Mouse (Mus musculus) MEL (cell line): ENCODE measurements at regions not wholly inside any gene's neighbourhood (a gene's known extent, or its start where the extent isn't known, plus 50 kb on each side); places are given as distances from the start of the nearest gene placed in this dataset.

ENCODE experiments used
- DNase-seq: peaks from one replicate; pipeline ENCODE4 v3.0.0; 2011; ENCODE audit warnings: low read depth, low spot score
- H3K27ac ChIP-seq: 2 replicates; pipeline ENCODE4 v1.5.1; 2012; ENCODE audit warnings: low read depth, mild to moderate bottlenecking, control low read depth, low read length, moderate library complexity; ENCODE audit not compliant: control insufficient read depth
- H3K27me3 ChIP-seq, 2 experiments: fragments of 150-350 bp in 1 of 2; sonication (generic) in 1 of 2; 2 replicates each; pipeline ENCODE4 v1.6.1; 2012; ENCODE audit warnings: low read length in 2 of 2, mild to moderate bottlenecking in 2 of 2, improper control_type of control experiment in 1 of 2, moderate library complexity in 1 of 2; ENCODE audit not compliant: insufficient read depth in 2 of 2, control insufficient read depth in 1 of 2
- H3K36me3 ChIP-seq, 2 experiments: 2 replicates each; pipeline ENCODE4 v1.6.1; 2012 to 2014; ENCODE audit warnings: low read length in 2 of 2, improper control_type of control experiment in 1 of 2, inconsistent platforms in 1 of 2, mild to moderate bottlenecking in 1 of 2; ENCODE audit not compliant: insufficient read depth in 2 of 2, control insufficient read depth in 1 of 2
- H3K4me1 ChIP-seq, 2 experiments: fragments of 150-350 bp in 1 of 2; sonication (generic) in 1 of 2; 2 replicates each; pipeline ENCODE4 v1.6.1; 2012; ENCODE audit warnings: low read length in 2 of 2, improper control_type of control experiment in 1 of 2, mild to moderate bottlenecking in 1 of 2; ENCODE audit not compliant: insufficient read depth in 2 of 2, control insufficient read depth in 1 of 2
- H3K4me3 ChIP-seq, 2 experiments: fragments of 150-350 bp in 1 of 2; sonication (generic) in 1 of 2; 2 replicates each; pipeline ENCODE4 v1.5.1; 2012; ENCODE audit warnings: low read depth in 2 of 2, low read length in 2 of 2, mild to moderate bottlenecking in 2 of 2, moderate library complexity in 2 of 2, control low read depth in 1 of 2, improper control_type of control experiment in 1 of 2; ENCODE audit not compliant: control insufficient read depth in 1 of 2, insufficient read depth in 1 of 2
- H3K79me2 ChIP-seq: 2 replicates; pipeline ENCODE4 v1.6.1; 2012; ENCODE audit warnings: mild to moderate bottlenecking, low read length, moderate library complexity; ENCODE audit not compliant: control insufficient read depth, poor library complexity, insufficient read depth
- H3K9ac ChIP-seq: 2 replicates; pipeline ENCODE4 v1.6.1; 2012; ENCODE audit warnings: low read depth, mild to moderate bottlenecking, control low read depth, low read length, moderate library complexity; ENCODE audit not compliant: control insufficient read depth, poor library complexity, severe bottlenecking
- H3K9me3 ChIP-seq: fragments of 150-350 bp; sonication (generic); replicated peaks from 2 replicates; pipeline ENCODE4 v1.6.1; 2012; ENCODE audit warnings: mild to moderate bottlenecking, low read length, improper control_type of control experiment, moderate library complexity; ENCODE audit not compliant: insufficient read depth
- CHD1 ChIP-seq: IDR thresholded peaks from 2 replicates; pipeline ENCODE4 v1.6.1; 2012; ENCODE audit warnings: low read depth, mild to moderate bottlenecking, inconsistent platforms, low read length, improper control_type of control experiment
- CHD2 ChIP-seq: IDR thresholded peaks from 2 replicates; pipeline ENCODE4 v1.6.1; 2011; ENCODE audit warnings: low read length, improper control_type of control experiment
- CTCF ChIP-seq, 3 experiments: IDR thresholded peaks in 2 of 3; conservative IDR thresholded peaks in 1 of 3; 2 replicates each; pipeline ENCODE4 v1.5.1; 2011 to 2012; ENCODE audit warnings: low read length in 3 of 3, low read depth in 2 of 3, mild to moderate bottlenecking in 2 of 3, improper control_type of control experiment in 1 of 3, inconsistent platforms in 1 of 3, mixed read lengths in 1 of 3, moderate library complexity in 1 of 3; ENCODE audit not compliant: control insufficient read depth in 1 of 3, insufficient read depth in 1 of 3, poor library complexity in 1 of 3, severe bottlenecking in 1 of 3
- E2F4 ChIP-seq: IDR thresholded peaks from 2 replicates; pipeline ENCODE4 v1.6.1; 2011; ENCODE audit warnings: low read depth, low read length, improper control_type of control experiment, borderline replicate concordance
- ELF1 ChIP-seq: IDR thresholded peaks from 2 replicates; pipeline ENCODE4 v1.6.1; 2014; ENCODE audit warnings: low read depth, mild to moderate bottlenecking, inconsistent platforms, low read length, improper control_type of control experiment, moderate library complexity
- GABPA ChIP-seq: IDR thresholded peaks from 2 replicates; pipeline ENCODE4 v1.6.1; 2012; ENCODE audit warnings: low read depth, mild to moderate bottlenecking, inconsistent platforms, low read length, improper control_type of control experiment, moderate library complexity
- HCFC1 ChIP-seq: IDR thresholded peaks from 2 replicates; pipeline ENCODE4 v1.6.1; 2012; ENCODE audit warnings: low read depth, mild to moderate bottlenecking, inconsistent platforms, low read length, improper control_type of control experiment, moderate library complexity
- JUND ChIP-seq: IDR thresholded peaks from 2 replicates; pipeline ENCODE4 v1.6.1; 2011; ENCODE audit warnings: low read depth, mild to moderate bottlenecking, improper control_type of control experiment, low read length
- KAT2A ChIP-seq: conservative IDR thresholded peaks from 2 replicates; pipeline ENCODE4 v1.6.1; 2012; ENCODE audit warnings: low read depth, low read length, improper control_type of control experiment, inconsistent platforms
- MAFK ChIP-seq: IDR thresholded peaks from 2 replicates; pipeline ENCODE4 v1.6.1; 2011; ENCODE audit warnings: low read depth, mild to moderate bottlenecking, low read length, improper control_type of control experiment, borderline replicate concordance
- MAX ChIP-seq: IDR thresholded peaks from 2 replicates; pipeline ENCODE4 v1.6.1; 2011; ENCODE audit warnings: low read length, improper control_type of control experiment
- MAZ ChIP-seq: IDR thresholded peaks from 2 replicates; pipeline ENCODE4 v1.6.1; 2012; ENCODE audit warnings: low read depth, mild to moderate bottlenecking, inconsistent platforms, low read length, improper control_type of control experiment
- MYC ChIP-seq: IDR thresholded peaks from 2 replicates; pipeline ENCODE4 v1.6.1; 2011; ENCODE audit warnings: low read depth, mild to moderate bottlenecking, low read length, improper control_type of control experiment, moderate library complexity
- NELFE ChIP-seq: IDR thresholded peaks from 2 replicates; pipeline ENCODE4 v1.6.1; 2011; ENCODE audit warnings: low read depth, low read length, improper control_type of control experiment
- POLR2A ChIP-seq, 2 experiments: IDR thresholded peaks; 2 replicates each; pipeline ENCODE4 v1.6.1; 2011 to 2012; ENCODE audit warnings: low read length in 2 of 2, mild to moderate bottlenecking in 2 of 2, control low read depth in 1 of 2, improper control_type of control experiment in 1 of 2, low read depth in 1 of 2, moderate library complexity in 1 of 2; ENCODE audit not compliant: control insufficient read depth in 1 of 2, insufficient read depth in 1 of 2, poor library complexity in 1 of 2
- POLR2AphosphoS2 ChIP-seq: IDR thresholded peaks from 2 replicates; pipeline ENCODE4 v1.6.1; 2011; ENCODE audit warnings: low read length, improper control_type of control experiment
- RAD21 ChIP-seq: IDR thresholded peaks from 2 replicates; pipeline ENCODE4 v1.6.1; 2011; ENCODE audit warnings: mild to moderate bottlenecking, low read depth, low read length, improper control_type of control experiment
- SMC3 ChIP-seq: IDR thresholded peaks from 2 replicates; pipeline ENCODE4 v1.6.1; 2011; ENCODE audit warnings: low read depth, low read length, improper control_type of control experiment
- TAL1 ChIP-seq: IDR thresholded peaks from 2 replicates; pipeline ENCODE4 v1.6.1; 2012; ENCODE audit warnings: mild to moderate bottlenecking, inconsistent platforms, low read length, moderate library complexity, mixed read lengths
- TBP ChIP-seq: IDR thresholded peaks from 2 replicates; pipeline ENCODE4 v1.8.0; 2011; ENCODE audit warnings: low read depth, low read length, improper control_type of control experiment
- TCF12 ChIP-seq: IDR thresholded peaks from 2 replicates; pipeline ENCODE4 v1.6.1; 2014; ENCODE audit warnings: low read depth, mild to moderate bottlenecking, inconsistent platforms, low read length, improper control_type of control experiment, moderate library complexity
- USF1 ChIP-seq: IDR thresholded peaks from 2 replicates; pipeline ENCODE4 v1.6.1; 2014; ENCODE audit warnings: low read depth, mild to moderate bottlenecking, inconsistent platforms, low read length, improper control_type of control experiment, moderate library complexity
- ZMIZ1 ChIP-seq: IDR thresholded peaks from 2 replicates; pipeline ENCODE4 v1.6.1; 2012; ENCODE audit warnings: low read depth, mild to moderate bottlenecking, inconsistent platforms, low read length, improper control_type of control experiment, moderate library complexity

DNA sequence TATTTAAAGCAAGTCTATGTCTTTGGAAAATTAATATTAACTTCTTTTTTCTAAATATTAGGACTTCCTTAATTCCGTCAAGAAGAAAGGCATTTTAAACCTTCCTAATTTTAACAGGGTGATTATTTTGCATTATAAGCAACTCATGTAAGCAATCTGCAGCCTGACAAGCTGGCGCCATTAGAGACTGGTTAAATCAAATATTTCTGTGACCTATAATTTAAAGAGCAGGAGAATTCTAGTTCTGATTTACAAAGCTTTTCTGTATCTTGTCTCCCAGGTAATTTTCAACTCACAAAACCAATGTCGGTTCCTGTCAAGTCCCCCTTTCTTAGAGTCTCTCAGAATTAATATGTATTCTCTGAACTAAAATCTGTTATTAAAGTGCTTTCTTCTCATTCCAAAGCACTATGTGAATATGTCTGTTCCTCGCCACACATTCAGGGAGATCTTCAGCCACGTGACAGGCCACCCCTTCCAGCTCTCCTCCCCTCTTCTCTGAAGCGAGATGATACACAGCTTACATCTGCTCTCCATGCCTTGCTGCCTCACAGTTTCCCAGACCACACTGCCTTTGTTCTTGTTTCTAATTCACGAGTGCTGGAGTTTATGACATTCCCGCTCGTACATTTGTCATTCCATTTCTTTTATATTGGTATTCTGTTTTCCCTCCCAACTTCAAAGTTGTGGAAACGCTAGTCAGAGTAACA is 244.0 kb upstream of the Zic1 start:
- Histone ChIP-seq H3K27ac (no peak overlapping the region), H3K79me2 (no peaks in the 10 kb centered on the region), H3K4me3 (no peak overlapping the region), H3K36me3 (no peaks in the 10 kb centered on the region), H3K9ac (no peak overlapping the region), H3K4me1 (no peaks in the 10 kb centered on the region), H3K27me3 (no peaks in the 10 kb centered on the region), H3K9me3 (no peaks in the 10 kb centered on the region)
- TF ChIP-seq POLR2A (IDR thresholded peaks at IDR 0.05; ENCODE audit: control insufficient read depth in 1 of 2, insufficient read depth in 1 of 2, low read depth in 1 of 2, low read length in 2 of 2, poor library complexity in 1 of 2) (no peak), ELF1 (no peak), CHD1 (no peak), NELFE (no peak), SMC3 (no peak), KAT2A (no peak), CTCF (IDR thresholded peaks at IDR 0.05 in 2 of 3, conservative IDR thresholded peaks at IDR 0.05 in 1 of 3; ENCODE audit: control insufficient read depth in 1 of 3, insufficient read depth in 1 of 3, low read depth in 2 of 3, low read length in 3 of 3, poor library complexity in 1 of 3, severe bottlenecking in 1 of 3) (no peak), TCF12 (no peak), GABPA (no peak)
- DNase-seq: no peak

DNA sequence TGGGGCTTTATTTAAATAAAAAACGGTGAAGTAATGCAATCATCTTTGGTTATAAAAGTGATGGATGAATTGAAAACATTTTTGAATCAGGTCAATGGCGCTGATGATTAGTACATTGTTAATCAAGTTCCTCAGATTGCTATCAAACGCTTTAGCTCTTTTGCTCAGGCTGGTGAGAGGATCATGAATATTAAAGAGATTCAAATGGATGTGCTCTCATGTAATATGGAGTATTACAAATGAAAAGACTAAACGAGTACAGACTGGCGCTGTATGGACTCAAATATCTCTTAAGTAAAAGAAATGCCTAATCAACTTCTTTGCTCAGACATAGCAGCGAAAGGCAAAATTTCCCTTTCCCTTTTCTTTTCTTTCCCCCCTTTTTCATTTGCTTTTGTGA is 236.1 kb upstream of the Zic1 start:
- H3K9me3 ChIP-seq: no peaks in the 10 kb centered on the region
- no peaks in the 10 kb centered on the region for H3K36me3 ChIP-seq
- no peak overlapping the region for H3K27ac ChIP-seq
- H3K4me3 ChIP-seq: no peak overlapping the region
- no peaks in the 10 kb centered on the region for H3K4me1 ChIP-seq
- no peak for DNase-seq
- H3K79me2 ChIP-seq: no peaks in the 10 kb centered on the region
- H3K9ac ChIP-seq: no peak overlapping the region
- no peaks in the 10 kb centered on the region for H3K27me3 ChIP-seq
- TF ChIP-seq MAZ (no peak), POLR2AphosphoS2 (no peak), MAFK (no peak), HCFC1 (no peak), CHD1 (no peak), CHD2 (no peak), RAD21 (no peak), TBP (no peak), JUND (no peak), ZMIZ1 (no peak), TCF12 (no peak), TAL1 (no peak), ELF1 (no peak), MAX (no peak), USF1 (no peak), E2F4 (no peak), MYC (no peak)
